Mouse (Mus musculus): ENCODE measurements around the gene 4930503B20Rik. TPM values are rescaled to one million over a fixed set of nuclear protein-coding genes. Genes with fewer than 3 reads are reported as not detected.

Gene 4930503B20Rik
- polyA plus RNA-seq, 1 experiment from 2014 or later, result not detected

DNA sequence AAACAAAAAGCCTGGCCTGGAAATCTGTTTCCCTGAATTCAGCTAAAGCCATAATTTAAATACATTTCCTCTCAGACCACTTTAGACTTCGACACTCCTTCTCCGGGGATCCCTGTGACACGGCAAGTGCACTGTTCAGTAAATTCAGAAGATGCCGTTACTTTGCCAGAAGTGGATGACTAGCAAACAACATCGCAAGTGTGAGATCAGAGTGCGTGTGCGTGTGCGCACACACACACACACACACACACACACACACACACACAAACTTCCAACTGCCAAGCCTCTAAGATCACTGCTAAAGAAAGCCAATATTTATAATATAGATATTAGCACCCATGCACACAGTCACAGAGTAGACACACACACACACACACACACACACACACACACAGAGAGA is 30.6 kb upstream of the 4930503B20Rik start:
- 57% methylated on average over 8 of the region's 8 CpGs for WGBS
- Histone ChIP-seq H3K4me1 (ENCODE audit: control insufficient read depth, insufficient read depth, low read length) (no peaks in the 10 kb centered on the region), H3K36me3 (ENCODE audit: control insufficient read depth, insufficient read depth, low read length) (no peaks in the 10 kb centered on the region), H3K4me2 (ENCODE audit: low read depth, low read length) (peak overlapping the region; percentile 45), H3K4me3 (ENCODE audit: low read depth, low read length) (peak overlapping the region; percentile 23), H3K9ac (replicated peaks; ENCODE audit: low read depth, low read length) (no peak overlapping the region), H3K27ac (ENCODE audit: low read depth, low read length) (no peak overlapping the region), H3K27me3 (ENCODE audit: control insufficient read depth, insufficient read depth, low read length) (no peaks in the 10 kb centered on the region), H3K9me3 (ENCODE audit: control insufficient read depth, low read length) (no peaks in the 10 kb centered on the region)
- ATAC-seq (ENCODE audit: low read depth), result no peak

DNA sequence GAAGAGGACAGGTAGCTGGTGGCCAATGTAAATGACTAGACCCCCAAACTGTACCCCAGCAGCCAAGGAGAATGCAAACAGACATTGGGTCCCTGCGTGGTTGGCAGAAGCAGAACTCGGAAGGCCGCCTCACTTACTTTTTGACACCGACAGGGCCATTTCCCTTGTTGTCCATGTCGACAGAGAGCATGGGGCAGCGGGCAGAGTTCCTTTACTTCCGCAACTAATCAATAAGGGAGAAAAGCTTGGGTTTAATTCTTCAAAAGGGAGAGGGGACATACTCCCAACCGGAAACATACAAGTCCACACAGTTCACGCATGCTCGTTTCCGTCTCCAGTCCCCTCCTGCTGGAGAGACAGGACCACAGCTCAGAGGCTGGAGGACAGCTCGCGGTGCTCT is 29.5 kb upstream of the 4930503B20Rik start:
- Histone ChIP-seq H3K27ac (ENCODE audit: low read depth, low read length) (no peak overlapping the region), H3K4me2 (ENCODE audit: low read depth, low read length) (no peak overlapping the region), H3K27me3 (ENCODE audit: control insufficient read depth, insufficient read depth, low read length) (no peaks in the 10 kb centered on the region), H3K4me3 (ENCODE audit: low read depth, low read length) (no peak overlapping the region), H3K9me3 (ENCODE audit: control insufficient read depth, low read length) (no peaks in the 10 kb centered on the region), H3K36me3 (ENCODE audit: control insufficient read depth, insufficient read depth, low read length) (no peaks in the 10 kb centered on the region), H3K4me1 (ENCODE audit: control insufficient read depth, insufficient read depth, low read length) (no peaks in the 10 kb centered on the region), H3K9ac (replicated peaks; ENCODE audit: low read depth, low read length) (no peak overlapping the region)
- no peak for ATAC-seq (ENCODE audit: low read depth)
- 95% methylated on average over 13 of the region's 13 CpGs for WGBS

GRCm38 (mm10) chr3:146679646-146680045 is 28.5 kb upstream of the 4930503B20Rik start:
- no peaks in the 10 kb centered on the region for H3K4me1 ChIP-seq (ENCODE audit: control insufficient read depth, insufficient read depth, low read length)
- H3K9me3 ChIP-seq (ENCODE audit: control insufficient read depth, low read length), result no peaks in the 10 kb centered on the region
- H3K27ac ChIP-seq (ENCODE audit: low read depth, low read length), result no peak overlapping the region
- H3K9ac ChIP-seq (replicated peaks; ENCODE audit: low read depth, low read length), result no peak overlapping the region
- no peak for ATAC-seq (ENCODE audit: low read depth)
- no peak overlapping the region for H3K4me2 ChIP-seq (ENCODE audit: low read depth, low read length)
- H3K4me3 ChIP-seq (ENCODE audit: low read depth, low read length), result no peak overlapping the region
- H3K36me3 ChIP-seq (ENCODE audit: control insufficient read depth, insufficient read depth, low read length), result no peaks in the 10 kb centered on the region
- H3K27me3 ChIP-seq (ENCODE audit: control insufficient read depth, insufficient read depth, low read length), result no peaks in the 10 kb centered on the region
- WGBS, result 95% methylated on average over 16 of the region's 16 CpGs

GRCm38 (mm10) chr3:146676193-146676592 is 25.1 kb upstream of the 4930503B20Rik start:
- no peak for ATAC-seq (ENCODE audit: low read depth)
- H3K4me2 ChIP-seq (ENCODE audit: low read depth, low read length), result no peak overlapping the region
- H3K4me3 ChIP-seq (ENCODE audit: low read depth, low read length), result no peak overlapping the region
- H3K27me3 ChIP-seq (ENCODE audit: control insufficient read depth, insufficient read depth, low read length), result no peaks in the 10 kb centered on the region
- H3K36me3 ChIP-seq (ENCODE audit: control insufficient read depth, insufficient read depth, low read length), result no peaks in the 10 kb centered on the region
- no peak overlapping the region for H3K9ac ChIP-seq (replicated peaks; ENCODE audit: low read depth, low read length)
- WGBS, result 89% methylated on average over 4 of the region's 4 CpGs
- H3K4me1 ChIP-seq (ENCODE audit: control insufficient read depth, insufficient read depth, low read length), result no peaks in the 10 kb centered on the region
- H3K27ac ChIP-seq (ENCODE audit: low read depth, low read length), result no peak overlapping the region
- H3K9me3 ChIP-seq (ENCODE audit: control insufficient read depth, low read length), result no peaks in the 10 kb centered on the region

- Histone ChIP-seq H3K4me3 (ENCODE audit: low read depth, low read length) (no peak overlapping the region), H3K27ac (ENCODE audit: low read depth, low read length) (no peak overlapping the region), H3K27me3 (ENCODE audit: control insufficient read depth, insufficient read depth, low read length) (no peaks in the 10 kb centered on the region), H3K9me3 (ENCODE audit: control insufficient read depth, low read length) (no peaks in the 10 kb centered on the region), H3K9ac (replicated peaks; ENCODE audit: low read depth, low read length) (no peak overlapping the region), H3K4me1 (ENCODE audit: control insufficient read depth, insufficient read depth, low read length) (no peaks in the 10 kb centered on the region), H3K36me3 (ENCODE audit: control insufficient read depth, insufficient read depth, low read length) (no peaks in the 10 kb centered on the region), H3K4me2 (ENCODE audit: low read depth, low read length) (no peak overlapping the region)
- no peak for ATAC-seq (ENCODE audit: low read depth)
- 95% methylated on average over 1 of the region's 1 CpGs for WGBS
These were observed 24.0 kb upstream of the 4930503B20Rik start for GRCm38 (mm10) chr3:146675101-146675500.

- no peaks in the 10 kb centered on the region for H3K9me3 ChIP-seq (ENCODE audit: control insufficient read depth, low read length)
- no peak overlapping the region for H3K4me2 ChIP-seq (ENCODE audit: low read depth, low read length)
- H3K4me3 ChIP-seq (ENCODE audit: low read depth, low read length), result no peak overlapping the region
- no peaks in the 10 kb centered on the region for H3K36me3 ChIP-seq (ENCODE audit: control insufficient read depth, insufficient read depth, low read length)
- H3K27ac ChIP-seq (ENCODE audit: low read depth, low read length), result no peak overlapping the region
- WGBS, result 64% methylated on average over 2 of the region's 2 CpGs
- H3K27me3 ChIP-seq (ENCODE audit: control insufficient read depth, insufficient read depth, low read length), result no peaks in the 10 kb centered on the region
- no peak overlapping the region for H3K9ac ChIP-seq (replicated peaks; ENCODE audit: low read depth, low read length)
- H3K4me1 ChIP-seq (ENCODE audit: control insufficient read depth, insufficient read depth, low read length), result no peaks in the 10 kb centered on the region
- no peak for ATAC-seq (ENCODE audit: low read depth)
These were observed 20.0 kb upstream of the 4930503B20Rik start for GRCm38 (mm10) chr3:146671121-146671520.

GRCm38 (mm10) chr3:146661907-146662306 is 10.8 kb upstream of the 4930503B20Rik start:
- no peaks in the 10 kb centered on the region for H3K4me1 ChIP-seq (ENCODE audit: control insufficient read depth, insufficient read depth, low read length)
- no peaks in the 10 kb centered on the region for H3K36me3 ChIP-seq (ENCODE audit: control insufficient read depth, insufficient read depth, low read length)
- H3K9me3 ChIP-seq (ENCODE audit: control insufficient read depth, low read length), result no peaks in the 10 kb centered on the region
- no peak overlapping the region for H3K9ac ChIP-seq (replicated peaks; ENCODE audit: low read depth, low read length)
- no peaks in the 10 kb centered on the region for H3K27me3 ChIP-seq (ENCODE audit: control insufficient read depth, insufficient read depth, low read length)
- 83% methylated on average over 7 of the region's 7 CpGs for WGBS
- H3K4me3 ChIP-seq (ENCODE audit: low read depth, low read length), result no peak overlapping the region
- H3K27ac ChIP-seq (ENCODE audit: low read depth, low read length), result no peak overlapping the region
- H3K4me2 ChIP-seq (ENCODE audit: low read depth, low read length), result no peak overlapping the region
- no peak for ATAC-seq (ENCODE audit: low read depth)

GRCm38 (mm10) chr3:146661001-146661400 is 9.9 kb upstream of the 4930503B20Rik start:
- Histone ChIP-seq H3K27me3 (ENCODE audit: control insufficient read depth, insufficient read depth, low read length) (no peaks in the 10 kb centered on the region), H3K36me3 (ENCODE audit: control insufficient read depth, insufficient read depth, low read length) (no peaks in the 10 kb centered on the region), H3K9me3 (ENCODE audit: control insufficient read depth, low read length) (no peaks in the 10 kb centered on the region), H3K4me1 (ENCODE audit: control insufficient read depth, insufficient read depth, low read length) (no peaks in the 10 kb centered on the region), H3K27ac (ENCODE audit: low read depth, low read length) (no peak overlapping the region), H3K4me3 (ENCODE audit: low read depth, low read length) (no peak overlapping the region), H3K9ac (replicated peaks; ENCODE audit: low read depth, low read length) (no peak overlapping the region), H3K4me2 (ENCODE audit: low read depth, low read length) (no peak overlapping the region)
- no peak for ATAC-seq (ENCODE audit: low read depth)
- WGBS, result 76% methylated on average over 6 of the region's 6 CpGs

GRCm38 (mm10) chr3:146659321-146659720 is 8.2 kb upstream of the 4930503B20Rik start:
- WGBS, result 91% methylated on average over 5 of the region's 5 CpGs
- H3K9ac ChIP-seq (replicated peaks; ENCODE audit: low read depth, low read length), result no peak overlapping the region
- no peak overlapping the region for H3K27ac ChIP-seq (ENCODE audit: low read depth, low read length)
- H3K4me1 ChIP-seq (ENCODE audit: control insufficient read depth, insufficient read depth, low read length), result no peaks in the 10 kb centered on the region
- no peaks in the 10 kb centered on the region for H3K27me3 ChIP-seq (ENCODE audit: control insufficient read depth, insufficient read depth, low read length)
- H3K9me3 ChIP-seq (ENCODE audit: control insufficient read depth, low read length), result no peaks in the 10 kb centered on the region
- no peaks in the 10 kb centered on the region for H3K36me3 ChIP-seq (ENCODE audit: control insufficient read depth, insufficient read depth, low read length)
- ATAC-seq (ENCODE audit: low read depth), result no peak
- H3K4me2 ChIP-seq (ENCODE audit: low read depth, low read length), result no peak overlapping the region
- H3K4me3 ChIP-seq (ENCODE audit: low read depth, low read length), result no peak overlapping the region

Measured in neural tube, embryonic 14.5 days (tissue).